ENCODE assay signal across 13 mouse cellular contexts in the genomic region with DNA sequence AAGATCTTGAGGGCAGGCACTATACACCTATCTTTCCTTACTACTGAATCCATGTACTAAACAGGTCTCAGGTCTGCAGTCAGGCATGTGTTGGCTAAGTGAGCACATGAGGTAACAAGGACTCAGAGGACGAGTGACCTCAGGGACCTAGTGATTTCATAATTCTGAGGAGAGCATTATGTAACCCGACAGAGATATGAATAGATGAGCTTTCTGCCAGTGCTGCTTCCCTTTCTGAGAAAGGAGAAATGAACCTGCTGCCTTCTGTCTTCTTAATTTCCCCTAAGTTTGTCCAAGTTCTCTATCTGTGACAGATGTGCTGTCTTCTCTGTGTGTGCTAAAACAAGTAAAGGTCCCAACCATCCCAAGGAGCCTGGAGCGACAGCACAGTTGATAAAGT. TPM values are rescaled to one million over a fixed set of nuclear protein-coding genes. Genes with fewer than 3 reads are reported as not detected.
DNase-seq lines count a peak whose midpoint lies in the region; ATAC-seq and TF ChIP-seq lines count a peak whose summit lies in the region.
"Had no signal": no experiment of that assay in that cellular context is flagged by ENCODE, and none has a peak within 500 bp of the region (broad histone marks: within the 10 kb centered on the region; RNA-seq: fewer than 3 reads in every experiment).

No protein-coding gene starts in this region.

- no peak overlapping the region for H3K4me3 ChIP-seq in heart, embryonic 11.5 days (ENCODE audit: low read depth, low read length)
- H3K4me3 ChIP-seq in spleen, adult 2 months (ENCODE audit: extremely low read depth, insufficient read depth, insufficient read length), result no peak overlapping the region
- H3K4me3 ChIP-seq in hindbrain, embryonic 13.5 days, result no peak overlapping the region
- H3K4me3 ChIP-seq: hindbrain, embryonic 10.5 days; liver, embryonic 13.5 days; midbrain, embryonic 12.5 days; neural tube, embryonic 12.5 days had no signal

- no peak for TF ChIP-seq POLR2A in spleen, adult 2 months (IDR thresholded peaks at IDR 0.05; ENCODE audit: low read depth, low read length)

- DNase-seq in heart, adult 8-10 months (ENCODE audit: low spot score), result peak; percentile 66
- DNase-seq in spleen, adult 2 months (ENCODE audit: low read depth in 1 of 2, low spot score in 2 of 2), result peak in 1 of 2 experiments; percentile 57
- DNase-seq in spleen, postnatal 14 days (ENCODE audit: low spot score in 2 of 2), result no peak
- peak; percentile 36 for DNase-seq in fat pad, adult 2 months (ENCODE audit: extremely low read depth, low read depth, low spot score)
- DNase-seq in testis, postnatal 10 days (ENCODE audit: low spot score), result no peak
- DNase-seq: cerebellum, adult 11-12 months; liver, embryonic 13.5 days had no signal

- ATAC-seq in heart, embryonic 11.5 days (replicated peaks; ENCODE audit: insufficient number of reproducible peaks, low FRiP score, low TSS enrichment), result no peak
- no peak for ATAC-seq in hindbrain, embryonic 13.5 days (ENCODE audit: low FRiP score)
- ATAC-seq: intestine, postnatal 0 days had no signal

- H3K9me3 ChIP-seq in heart, embryonic 11.5 days (replicated peaks; ENCODE audit: control insufficient read depth, low read length), result no peaks in the 10 kb centered on the region
- H3K9me3 ChIP-seq in hindbrain, embryonic 13.5 days, result no peaks in the 10 kb centered on the region
- H3K9me3 ChIP-seq: hindbrain, embryonic 10.5 days; liver, embryonic 13.5 days; midbrain, embryonic 12.5 days; neural tube, embryonic 12.5 days had no signal

- H3K4me1 ChIP-seq in heart, embryonic 11.5 days (ENCODE audit: control insufficient read depth, insufficient read depth, low read length), result no peaks in the 10 kb centered on the region
- peaks cover 42% of the 10 kb centered on the region; the same call in 1 of the 2 replicates for H3K4me1 ChIP-seq in spleen, adult 2 months (ENCODE audit: control insufficient read depth, insufficient read depth, insufficient read length)
- H3K4me1 ChIP-seq in hindbrain, embryonic 13.5 days (replicated peaks), result peaks cover 14% of the 10 kb centered on the region

- H3K27ac ChIP-seq in heart, embryonic 11.5 days (ENCODE audit: low read depth, low read length), result no peak overlapping the region
- peak overlapping the region; percentile 68 for H3K27ac ChIP-seq in spleen, adult 2 months (ENCODE audit: insufficient read depth, low read length)
- no peak overlapping the region for H3K27ac ChIP-seq in hindbrain, embryonic 13.5 days
- H3K27ac ChIP-seq: hindbrain, embryonic 10.5 days; liver, embryonic 13.5 days; midbrain, embryonic 12.5 days; neural tube, embryonic 12.5 days had no signal

- no peak for TF ChIP-seq CTCF in spleen, adult 2 months (IDR thresholded peaks at IDR 0.05; ENCODE audit: extremely low read depth, insufficient read depth, insufficient read length, insufficient replicate concordance)

- no peak overlapping the region for H3K9ac ChIP-seq in heart, embryonic 11.5 days (ENCODE audit: low read depth, low read length)
- no peak overlapping the region for H3K9ac ChIP-seq in hindbrain, embryonic 13.5 days
- H3K9ac ChIP-seq: liver, embryonic 13.5 days; midbrain, embryonic 12.5 days; neural tube, embryonic 12.5 days had no signal

- H3K36me3 ChIP-seq in heart, embryonic 11.5 days (ENCODE audit: control insufficient read depth, insufficient read depth, low read length), result no peaks in the 10 kb centered on the region
- no peaks in the 10 kb centered on the region for H3K36me3 ChIP-seq in spleen, adult 2 months (ENCODE audit: control insufficient read depth, insufficient read depth, low read length)
- H3K36me3 ChIP-seq in hindbrain, embryonic 13.5 days, result no peaks in the 10 kb centered on the region
- H3K36me3 ChIP-seq: hindbrain, embryonic 10.5 days; liver, embryonic 13.5 days; midbrain, embryonic 12.5 days; neural tube, embryonic 12.5 days had no signal

- H3K4me2 ChIP-seq in heart, embryonic 11.5 days, result no peak overlapping the region
- H3K4me2 ChIP-seq in hindbrain, embryonic 13.5 days, result no peak overlapping the region
- H3K4me2 ChIP-seq: liver, embryonic 13.5 days; midbrain, embryonic 12.5 days; neural tube, embryonic 12.5 days had no signal

- WGBS in heart, embryonic 11.5 days (ENCODE audit: insufficient replicate concordance), result 70% methylated on average over 3 of the region's 3 CpGs
- 26% methylated on average over 3 of the region's 3 CpGs for WGBS in spleen, adult 2 months
- WGBS in hindbrain, embryonic 13.5 days, result 90% methylated on average over 3 of the region's 3 CpGs

- no peaks in the 10 kb centered on the region for H3K27me3 ChIP-seq in heart, embryonic 11.5 days (ENCODE audit: control insufficient read depth, insufficient read depth, low read length)
- no peaks in the 10 kb centered on the region for H3K27me3 ChIP-seq in spleen, adult 2 months (ENCODE audit: control insufficient read depth, insufficient read depth, low read length)
- peaks cover 36% of the 10 kb centered on the region for H3K27me3 ChIP-seq in hindbrain, embryonic 13.5 days

RNA-seq across cellular contexts. Expression of a gene that starts 3.0 kb away (rescaled TPM):
- 10 to 100 TPM; 33.5 to 39.3 (median 35.0) TPM for total RNA-seq in heart, adult 8-10 months (2022)
- polyA plus RNA-seq in heart, embryonic 11.5 days (2014; fragmentation: Nextera tagmentation; extraction: Ambion mirVana), result 12.4 and 13.8 TPM in 2 replicates
- 57.1 and 77.5 TPM in 2 replicates for polyA plus RNA-seq in spleen, adult 2 months (2012; rRNA removed)
- 8.9 and 9.0 TPM in 2 replicates for polyA plus RNA-seq in hindbrain, embryonic 13.5 days (2015; fragmentation: Nextera tagmentation; extraction: Ambion mirVana)

Comparison
In these comparisons a context has a peak if more than half of its experiments do, and no peak if none do; other contexts are left out.
1. DNase-seq: peak in heart, adult 8-10 months (single experiment) and fat pad, adult 2 months (single experiment); none in spleen, postnatal 14 days (0 of 2) and testis, postnatal 10 days (single experiment).